Mouse (Mus musculus): ENCODE results near the gene Ncs1. TPM values are rescaled to one million over a fixed set of nuclear protein-coding genes. Genes with fewer than 3 reads are reported as not detected.

The Ncs1 gene
- total and polyA plus RNA-seq, 3 experiments = 0.04 TPM; not detected in 2

DNA sequence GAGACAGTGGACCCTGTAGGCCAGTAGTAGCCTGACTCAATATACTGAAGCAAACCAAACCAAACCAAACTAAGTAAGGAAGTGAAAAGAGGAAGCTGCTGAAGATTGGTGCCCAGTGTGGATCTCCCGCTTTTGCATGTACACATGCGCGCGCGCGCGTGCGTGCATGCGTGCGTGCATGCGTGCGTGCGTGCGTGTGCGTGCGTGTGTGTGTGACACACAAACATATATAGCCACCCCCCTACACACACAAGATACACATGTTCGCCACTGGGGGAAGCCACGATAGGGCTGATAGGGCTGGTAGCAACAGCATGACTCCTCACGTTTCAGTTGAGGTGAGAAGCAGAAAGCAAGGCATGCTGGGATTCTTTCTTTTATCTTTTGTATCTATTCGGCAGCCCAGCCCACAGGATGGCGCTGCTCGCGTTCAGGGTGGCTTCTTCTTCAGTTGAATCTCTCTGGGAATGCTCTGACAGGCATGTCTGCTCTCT, 6.4 kb upstream of the Ncs1 start (continued):
- TF ChIP-seq RAD21 (IDR thresholded peaks at IDR 0.05; ENCODE audit: low read depth, low read length) (peak; percentile 43), NRF1 (IDR thresholded peaks at IDR 0.05; ENCODE audit: low read depth, low read length) (peak; percentile 88), SIN3A (IDR thresholded peaks at IDR 0.05; ENCODE audit: low read length) (0 out of 2 replicates have a peak, but pooled peaks have one; percentile 46), RCOR1 (conservative IDR thresholded peaks at IDR 0.05; ENCODE audit: low read depth, low read length) (no peak), CHD2 (IDR thresholded peaks at IDR 0.05; ENCODE audit: low read length) (no peak)

DNA sequence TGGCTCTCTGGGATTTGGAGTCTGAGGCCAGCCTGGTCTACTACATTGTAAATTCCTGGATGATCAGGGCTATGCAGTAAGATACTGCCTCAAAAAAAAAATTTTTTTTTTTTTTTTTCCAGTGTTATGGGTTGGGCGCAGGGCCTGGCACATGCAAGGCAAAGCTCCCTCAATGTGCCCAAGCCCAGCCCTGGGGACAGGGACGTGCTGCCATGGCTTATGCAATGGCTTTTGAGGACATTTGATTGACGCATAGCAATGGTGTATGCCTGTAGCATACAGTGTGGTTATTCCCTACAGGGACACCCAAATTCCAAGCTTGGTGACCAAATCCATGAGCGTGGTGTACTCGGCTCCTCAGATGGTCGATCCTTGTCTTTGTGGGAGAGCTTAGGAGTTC, 5.8 kb upstream of the Ncs1 start:
- Histone ChIP-seq H3K36me3 (replicated peaks in 1 of 2; ENCODE audit: control insufficient read depth in 1 of 2, insufficient read depth in 1 of 2, low read length in 1 of 2) (no peaks in the 10 kb centered on the region), H3K27me3 (replicated peaks) (peaks cover 36% of the 10 kb centered on the region), H3K4me3 (replicated peaks in 1 of 3; ENCODE audit: low read depth in 2 of 3, low read length in 2 of 3, poor library complexity in 1 of 3) (no peak overlapping the region), H3K9me3 (replicated peaks; ENCODE audit: low read length) (no peaks in the 10 kb centered on the region), H3K4me1 (ENCODE audit: control insufficient read depth in 1 of 2, insufficient read depth in 2 of 2) (peaks cover 4 to 12% of the 10 kb centered on the region in 2 experiments), H3K79me2 (replicated peaks; ENCODE audit: control insufficient read depth, extremely low read depth, insufficient read depth, poor library complexity, severe bottlenecking) (no peaks in the 10 kb centered on the region), H3K27ac (ENCODE audit: insufficient read depth, low read depth) (no peak overlapping the region), H3K4me2 (ENCODE audit: insufficient read depth, low read depth, poor library complexity, severe bottlenecking) (no peak overlapping the region), H3K9ac (ENCODE audit: insufficient read depth, low read depth) (no peak overlapping the region)
- DNase-seq (ENCODE audit: extremely low read depth) = no peak
- dilution Hi-C loops (cut with MboI; ENCODE audit: extremely low pct_ligation_motif_present, extremely low pct_unique_long_range_greater_than_20kb, low sequenced_read_pairs) = no loop called here
- TF ChIP-seq ZNF384 (IDR thresholded peaks at IDR 0.05; ENCODE audit: low read depth, low read length) (0 out of 2 replicates have a peak, but pooled peaks have one; percentile 32), TBP (conservative IDR thresholded peaks at IDR 0.05; ENCODE audit: low read depth, low read length) (no peak)
- in situ Hi-C loops (cut with MboI; ENCODE audit: low pct_ligation_motif_present, low pct_unique_long_range_greater_than_20kb, low sequenced_read_pairs) = no loop called here

DNA sequence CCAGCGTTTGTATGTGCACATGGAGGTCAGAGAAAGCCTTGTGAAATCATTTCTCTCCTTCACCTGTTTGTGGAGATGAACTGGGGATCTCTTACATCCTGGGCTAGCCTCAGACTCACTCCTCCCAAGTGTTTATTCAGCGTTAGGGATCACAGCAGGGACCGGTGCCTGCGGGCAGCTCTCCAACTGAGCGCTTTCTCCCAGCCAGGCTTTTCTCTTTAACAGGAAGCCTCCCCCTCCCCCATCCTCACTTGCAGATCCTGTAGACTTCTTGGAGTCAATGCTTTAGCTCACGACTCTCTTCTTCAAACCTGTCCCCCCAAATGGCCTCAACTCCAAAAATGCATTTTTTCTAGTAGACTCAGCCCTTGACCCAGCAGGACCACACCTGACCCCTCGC, 4.0 kb upstream of the Ncs1 start:
- no peaks in the 10 kb centered on the region for H3K36me3 ChIP-seq (replicated peaks in 1 of 2; ENCODE audit: control insufficient read depth in 1 of 2, insufficient read depth in 1 of 2, low read length in 1 of 2)
- no peak overlapping the region for H3K4me3 ChIP-seq (replicated peaks in 1 of 3; ENCODE audit: low read depth in 2 of 3, low read length in 2 of 3, poor library complexity in 1 of 3)
- DNase-seq (ENCODE audit: extremely low read depth) = no peak
- no peaks in the 10 kb centered on the region for H3K79me2 ChIP-seq (replicated peaks; ENCODE audit: control insufficient read depth, extremely low read depth, insufficient read depth, poor library complexity, severe bottlenecking)
- H3K27me3 ChIP-seq (replicated peaks) = peaks cover 52% of the 10 kb centered on the region
- H3K27ac ChIP-seq (ENCODE audit: insufficient read depth, low read depth) = no peak overlapping the region
- no peak overlapping the region for H3K4me2 ChIP-seq (ENCODE audit: insufficient read depth, low read depth, poor library complexity, severe bottlenecking)
- peaks cover 4 to 12% of the 10 kb centered on the region in 2 experiments for H3K4me1 ChIP-seq (ENCODE audit: control insufficient read depth in 1 of 2, insufficient read depth in 2 of 2)
- dilution Hi-C loops (cut with MboI; ENCODE audit: extremely low pct_ligation_motif_present, extremely low pct_unique_long_range_greater_than_20kb, low sequenced_read_pairs) (no loop called here), in situ Hi-C loops (cut with MboI; ENCODE audit: low pct_ligation_motif_present, low pct_unique_long_range_greater_than_20kb, low sequenced_read_pairs) (no loop called here)
- H3K9me3 ChIP-seq (replicated peaks; ENCODE audit: low read length) = peaks cover 10% of the 10 kb centered on the region
- TF ChIP-seq NELFE (IDR thresholded peaks at IDR 0.05; ENCODE audit: low read depth, low read length) = no peak
- no peak for TF ChIP-seq POLR2AphosphoS2 (IDR thresholded peaks at IDR 0.05; ENCODE audit: low read depth, low read length)
- no peak for TF ChIP-seq KAT2A (IDR thresholded peaks at IDR 0.05; ENCODE audit: insufficient replicate concordance, low read length)
- no peak for TF ChIP-seq BHLHE40 (IDR thresholded peaks at IDR 0.05; ENCODE audit: low read depth, low read length)
- no peak for TF ChIP-seq CHD1 (IDR thresholded peaks at IDR 0.05; ENCODE audit: low read depth, low read length)
- no peak for TF ChIP-seq UBTF (IDR thresholded peaks at IDR 0.05; ENCODE audit: low read depth, low read length)
- no peak for TF ChIP-seq MAX (IDR thresholded peaks at IDR 0.05; ENCODE audit: low read length)
- no peak for TF ChIP-seq POLR2A (IDR thresholded peaks at IDR 0.05; ENCODE audit: low read depth, low read length)
- TF ChIP-seq MXI1 (IDR thresholded peaks at IDR 0.05; ENCODE audit: low read depth, low read length) = no peak
- TF ChIP-seq TBP (conservative IDR thresholded peaks at IDR 0.05; ENCODE audit: low read depth, low read length) = no peak
- no peak for TF ChIP-seq MAZ (IDR thresholded peaks at IDR 0.05; ENCODE audit: low read depth, low read length)
- H3K9ac ChIP-seq (ENCODE audit: insufficient read depth, low read depth) = no peak overlapping the region
